Mouse (Mus musculus) hematopoietic stem cell, adult 5-6 weeks (primary cell): ENCODE results near the gene Phkg2. TPM values are rescaled to one million over a fixed set of nuclear protein-coding genes. Genes with fewer than 3 reads are reported as not detected.

Experiments
- ATAC-seq, 2 experiments: fragments of 125-278 bp in 1 of 2; replicated peaks in 1 of 2; 2 replicates each; pipeline ENCODE4 v1.8.0; 2016 to 2017; ENCODE audit warnings: inconsistent platforms in 2 of 2, mild to moderate bottlenecking in 2 of 2, moderate number of reproducible peaks in 2 of 2, low read depth in 1 of 2, moderate TSS enrichment in 1 of 2; ENCODE audit not compliant: low FRiP score in 2 of 2, poor library complexity in 2 of 2, severe bottlenecking in 2 of 2, insufficient read depth in 1 of 2, low TSS enrichment in 1 of 2
- total RNA-seq: library from RNA; stranded (forward); fragments of 172-1452, 232-1000 nt; gene quantifications from 2 replicates; pipeline ENCODE4 v1.2.3, GENCODE M21; 2017

Phkg2 gene
- total RNA-seq, 1 experiment from 2014 or later = 35.7 TPM

DNA sequence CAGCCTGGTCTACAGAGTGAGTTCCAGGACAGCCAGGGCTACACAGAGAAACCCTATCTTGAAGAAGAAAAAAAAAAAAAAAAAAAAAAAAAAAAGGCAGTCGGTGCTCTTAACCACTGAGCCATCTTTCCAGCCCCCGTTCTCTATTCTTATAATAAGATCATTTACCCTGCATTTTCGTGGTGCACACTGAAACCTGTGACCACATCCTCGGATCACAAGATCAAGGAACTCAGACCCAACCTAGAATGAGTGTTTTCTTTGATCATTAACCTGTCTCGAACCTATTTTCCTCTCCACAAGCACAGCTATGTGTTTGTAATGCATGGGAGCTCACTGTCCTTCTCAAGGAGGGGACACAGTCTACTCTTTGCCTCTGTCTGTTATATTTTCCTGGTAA, 55.5 kb downstream of the Phkg2 start:
- ATAC-seq = no peak

DNA sequence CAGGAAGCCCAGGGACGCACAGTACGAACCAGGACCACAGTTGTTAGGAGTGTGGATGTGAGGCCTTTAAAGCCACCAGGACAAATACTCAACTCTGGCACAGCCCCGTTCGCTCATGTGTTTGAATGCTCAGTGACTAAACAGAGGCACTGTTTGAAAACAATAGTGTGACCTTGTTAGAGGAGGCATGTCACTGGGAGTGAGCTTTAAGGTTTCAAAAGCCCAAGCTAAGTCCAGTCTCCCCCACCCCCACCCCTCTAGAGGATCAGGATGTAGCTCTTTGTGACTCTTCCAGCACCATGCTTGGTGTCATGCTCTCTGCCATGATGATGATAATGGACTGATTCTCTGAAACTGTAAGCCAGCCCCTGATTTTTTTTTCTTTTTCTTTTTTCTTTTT, 58.3 kb downstream of the Phkg2 start:
- no peak for ATAC-seq

Other genes with a start within 250 kb of the Phkg2 start
- 9.1 and 11.1 TPM in 2 replicates for gene Zfp768, start 227.8 kb upstream of the Phkg2 start, total RNA-seq
- 6.8 TPM in 2 replicates for gene Zfp747, start 197.3 kb upstream of the Phkg2 start, total RNA-seq
- gene 9130019O22Rik, start 186.2 kb upstream of the Phkg2 start, total RNA-seq = 7.4 and 7.8 TPM in 2 replicates
- gene E430018J23Rik, start 179.7 kb upstream of the Phkg2 start, total RNA-seq = 7.4 and 8.1 TPM in 2 replicates
- gene Zfp764, start 166.5 kb upstream of the Phkg2 start, total RNA-seq = 13.1 and 13.9 TPM in 2 replicates
- gene Zfp688, start 151.3 kb upstream of the Phkg2 start, total RNA-seq = 3.7 and 11.5 TPM in 2 replicates
- 3.1 and 4.3 TPM in 2 replicates for gene Zfp689, start 124.2 kb upstream of the Phkg2 start, total RNA-seq
- 23.6 and 29.6 TPM in 2 replicates for gene Prr14, start 113.7 kb upstream of the Phkg2 start, total RNA-seq
- gene Fbrs, start 94.1 kb upstream of the Phkg2 start, total RNA-seq = 15.2 and 27.3 TPM in 2 replicates
- gene Srcap, start 61.4 kb upstream of the Phkg2 start, total RNA-seq = 24.2 and 38.4 TPM in 2 replicates
- gene Gm42715, start 53.8 kb upstream of the Phkg2 start, total RNA-seq = 8.9 and 9.1 TPM in 2 replicates
- 0.65 and 9.4 TPM in 2 replicates for gene Tmem265, start 11.9 kb upstream of the Phkg2 start, total RNA-seq
- 3.6 and 8.4 TPM in 2 replicates for gene Ccdc189, start 15.3 kb downstream of the Phkg2 start, total RNA-seq
- gene Rnf40, start 15.4 kb downstream of the Phkg2 start, total RNA-seq = 52.4 and 54.8 TPM in 2 replicates
- 16.1 and 16.8 TPM in 2 replicates for gene Zfp629, start 42.5 kb downstream of the Phkg2 start, total RNA-seq
- 60.5 and 72.0 TPM in 2 replicates for gene Bcl7c, start 135.6 kb downstream of the Phkg2 start, total RNA-seq
- 1.3 and 7.7 TPM in 2 replicates for gene Ctf1, start 139.4 kb downstream of the Phkg2 start, total RNA-seq
- not detected in 2 replicates for gene Ctf2, start 158.8 kb downstream of the Phkg2 start, total RNA-seq
- gene Fbxl19, start 171.2 kb downstream of the Phkg2 start, total RNA-seq = 15.1 and 18.5 TPM in 2 replicates
- 25.3 and 34.4 TPM in 2 replicates for gene Orai3, start 196.5 kb downstream of the Phkg2 start, total RNA-seq
- 12.4 and 15.2 TPM in 2 replicates for gene Setd1a, start 203.3 kb downstream of the Phkg2 start, total RNA-seq
- not detected in 2 replicates for gene Gm49388, start 212.3 kb downstream of the Phkg2 start, total RNA-seq
- gene Hsd3b7, start 227.3 kb downstream of the Phkg2 start, total RNA-seq = 30.2 and 35.6 TPM in 2 replicates